Mouse (Mus musculus) stomach, postnatal 0 days (tissue): ENCODE data around the gene Rpl10-ps3.

Source experiments
- CTCF ChIP-seq: IDR thresholded peaks from 2 replicates; pipeline ENCODE4 v1.5.1; 2016; ENCODE audit warnings: antibody characterized with exemption, low read depth, mild to moderate bottlenecking, moderate library complexity
- EP300 ChIP-seq: optimal IDR thresholded peaks from 2 replicates; pipeline ENCODE3; 2016; ENCODE audit warnings: antibody characterized with exemption

- TF ChIP-seq CTCF (no peak), EP300 (no peak)
Measured at GRCm38 (mm10) chr9:50349156-50349555, 4.4 kb upstream of the Rpl10-ps3 start.
